Mouse (Mus musculus): ENCODE measurements at regions not wholly inside any gene's neighbourhood (a gene's known extent, or its start where the extent isn't known, plus 50 kb on each side); places are given as distances from the start of the nearest gene placed in this dataset.
"Not testable (repeated sequence)": the region's sequence is repeated elsewhere in the genome, so short reads cannot be mapped to it uniquely, and the experiment has no call there.

DNA sequence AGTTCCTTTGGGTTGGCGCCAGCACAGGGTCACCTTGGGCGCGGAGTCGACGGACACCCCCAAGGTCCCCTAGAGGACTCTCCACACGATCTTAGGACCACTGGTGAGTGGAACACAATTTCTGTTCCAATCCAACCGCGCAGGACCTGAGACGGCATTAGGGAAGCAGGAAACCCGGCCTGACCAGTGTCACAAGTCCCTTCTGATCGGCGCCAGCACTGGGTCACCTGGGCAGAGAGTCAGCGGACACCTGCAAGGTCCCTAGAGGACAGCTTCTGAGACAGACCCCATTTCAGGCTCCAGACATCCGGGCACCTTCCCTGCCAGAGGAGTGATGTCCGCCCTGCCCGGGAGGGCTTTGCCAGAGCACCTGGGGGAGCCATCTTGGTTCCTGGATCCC, 74.2 kb upstream of the Cdh13 start:
- DNase-seq (ENCODE audit: low read depth, low spot score): not testable (repeated sequence)
- WGBS: 95% methylated on average over 16 of the region's 16 CpGs

- no peak for DNase-seq (ENCODE audit: low read depth, low spot score)
- 84% methylated on average over 6 of the region's 6 CpGs for WGBS
Observed at GRCm38 (mm10) chr8:118190866-118191265, 92.7 kb upstream of the Cdh13 start.

DNA sequence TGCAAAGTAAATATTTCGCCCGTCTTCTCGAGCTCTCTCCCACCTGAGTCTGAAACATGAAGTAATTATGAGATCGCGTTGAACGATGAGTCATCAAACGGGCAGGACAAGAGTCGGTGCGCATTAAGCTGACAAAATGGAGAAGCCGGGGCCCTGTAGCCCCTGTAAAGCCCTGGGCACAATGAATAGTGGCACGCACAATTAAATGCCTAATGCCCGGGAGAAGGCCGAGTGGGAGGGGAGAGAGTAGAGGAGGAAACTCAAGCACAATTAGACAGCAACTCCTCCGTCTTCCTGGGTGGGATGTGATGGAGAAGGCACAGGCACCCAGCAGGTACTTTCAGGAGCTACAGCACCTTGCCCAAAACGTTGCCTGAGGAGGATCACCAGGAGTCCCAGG, 94.3 kb upstream of the Cdh13 start:
- no peak for DNase-seq (ENCODE audit: low read depth, low spot score)
- WGBS: 67% methylated on average over 15 of the region's 15 CpGs

DNA sequence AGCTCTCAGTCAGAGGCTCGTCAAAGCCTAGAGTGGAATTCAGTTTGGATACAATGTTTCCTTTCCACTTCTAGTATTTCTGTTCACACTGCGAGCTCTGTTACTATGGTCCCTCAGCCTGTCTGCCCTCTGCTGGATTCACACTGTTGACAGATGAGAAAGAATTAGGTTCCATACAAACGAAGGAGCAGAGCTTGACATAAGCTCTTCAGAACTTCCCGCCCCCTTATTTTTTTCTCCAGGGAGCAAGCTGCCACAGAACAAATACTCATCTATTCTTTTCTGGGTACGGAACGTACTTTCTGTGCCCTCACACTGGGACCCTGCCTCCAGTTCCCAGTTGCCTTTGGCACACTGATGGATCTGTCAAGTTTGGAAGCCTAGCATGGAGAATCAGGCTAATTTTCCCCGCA, 114.5 kb upstream of the Cdh13 start:
- peak; percentile 3 for DNase-seq (ENCODE audit: low read depth, low spot score)
- 32% methylated on average over 7 of the region's 7 CpGs for WGBS

- DNase-seq (ENCODE audit: low read depth, low spot score): no peak
- WGBS: 26% methylated on average over 10 of the region's 10 CpGs
Observed at GRCm38 (mm10) chr8:118162171-118162570, 121.4 kb upstream of the Cdh13 start.

- WGBS: 78% methylated on average over 10 of the region's 10 CpGs
- DNase-seq (ENCODE audit: low read depth, low spot score): no peak
Observed at GRCm38 (mm10) chr8:118147359-118148205, 136.0 kb upstream of the Cdh13 start.

GRCm38 (mm10) chr8:118144546-118144945, 139.0 kb upstream of the Cdh13 start:
- no peak for DNase-seq (ENCODE audit: low read depth, low spot score)
- WGBS: 73% methylated on average over 5 of the region's 5 CpGs

DNA sequence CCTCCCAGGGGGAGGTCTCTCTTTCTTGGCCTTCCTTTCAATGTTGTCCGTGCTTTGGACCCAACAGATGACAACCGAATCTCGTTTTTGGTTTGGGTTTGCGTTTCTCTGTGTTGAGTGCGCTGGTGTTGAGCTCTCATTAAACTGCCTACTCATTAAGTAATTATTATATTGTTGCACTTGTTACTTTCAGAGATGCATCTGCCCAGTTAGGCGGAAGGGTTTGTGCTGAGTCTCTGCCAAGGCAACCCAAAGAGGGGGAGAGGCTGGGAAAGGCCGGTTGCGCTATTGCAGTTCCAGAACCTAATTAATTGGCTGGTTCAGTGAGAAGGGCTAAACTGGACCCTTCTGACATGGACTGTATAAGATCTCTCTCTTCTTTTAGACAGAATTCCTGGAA, 141.2 kb upstream of the Cdh13 start:
- no peak for DNase-seq (ENCODE audit: low read depth, low spot score)
- 83% methylated on average over 8 of the region's 8 CpGs for WGBS

DNA sequence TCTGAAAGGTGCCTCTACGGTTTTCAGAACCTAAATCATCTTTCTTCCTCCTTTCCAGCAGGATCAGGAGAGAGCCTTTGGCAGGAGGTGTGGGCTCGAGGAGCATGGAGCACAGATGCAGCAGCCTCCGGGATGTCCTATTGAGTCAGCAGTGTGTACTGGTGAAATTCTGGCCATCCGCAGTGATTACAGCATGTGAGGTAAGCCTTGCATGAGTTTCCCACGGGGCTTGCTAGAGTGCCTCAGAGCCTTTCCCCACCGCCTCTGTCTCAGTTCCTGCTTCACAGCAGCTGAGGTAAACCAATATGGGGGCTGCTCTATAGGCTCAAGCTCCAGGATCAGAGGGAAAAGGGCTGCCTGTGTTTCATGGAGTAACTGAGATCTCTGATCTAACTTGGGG, 143.6 kb upstream of the Cdh13 start:
- 69% methylated on average over 6 of the region's 6 CpGs for WGBS
- no peak for DNase-seq (ENCODE audit: low read depth, low spot score)

- 59% methylated on average over 3 of the region's 3 CpGs for WGBS
- no peak for DNase-seq (ENCODE audit: low read depth, low spot score)
Observed at GRCm38 (mm10) chr8:118137846-118138245, 145.7 kb upstream of the Cdh13 start.

DNA sequence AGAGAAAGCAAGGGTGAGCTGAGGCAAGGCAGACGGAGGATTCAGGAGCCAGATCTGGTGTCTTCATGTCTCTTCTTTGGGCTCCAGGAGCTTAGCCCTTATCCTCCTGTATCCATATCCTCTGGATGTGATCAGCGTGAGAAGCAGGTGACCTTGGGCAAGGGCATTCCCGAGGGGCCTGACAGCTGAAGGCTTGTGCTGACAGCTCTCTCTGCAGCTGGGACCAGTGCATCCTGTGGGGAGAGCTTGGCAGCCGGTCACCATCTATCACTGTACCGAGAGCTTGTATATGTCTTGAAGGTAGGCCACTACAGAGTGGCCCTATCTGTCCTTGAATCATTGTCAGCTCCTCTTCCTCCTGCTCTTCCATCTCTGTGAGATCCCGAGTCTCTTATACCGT, 158.5 kb upstream of the Cdh13 start:
- 73% methylated on average over 7 of the region's 7 CpGs for WGBS
- no peak for DNase-seq (ENCODE audit: low read depth, low spot score)

GRCm38 (mm10) chr8:118114253-118114652, 169.3 kb upstream of the Cdh13 start:
- WGBS: 75% methylated on average over 8 of the region's 8 CpGs
- DNase-seq (ENCODE audit: low read depth, low spot score): no peak

DNA sequence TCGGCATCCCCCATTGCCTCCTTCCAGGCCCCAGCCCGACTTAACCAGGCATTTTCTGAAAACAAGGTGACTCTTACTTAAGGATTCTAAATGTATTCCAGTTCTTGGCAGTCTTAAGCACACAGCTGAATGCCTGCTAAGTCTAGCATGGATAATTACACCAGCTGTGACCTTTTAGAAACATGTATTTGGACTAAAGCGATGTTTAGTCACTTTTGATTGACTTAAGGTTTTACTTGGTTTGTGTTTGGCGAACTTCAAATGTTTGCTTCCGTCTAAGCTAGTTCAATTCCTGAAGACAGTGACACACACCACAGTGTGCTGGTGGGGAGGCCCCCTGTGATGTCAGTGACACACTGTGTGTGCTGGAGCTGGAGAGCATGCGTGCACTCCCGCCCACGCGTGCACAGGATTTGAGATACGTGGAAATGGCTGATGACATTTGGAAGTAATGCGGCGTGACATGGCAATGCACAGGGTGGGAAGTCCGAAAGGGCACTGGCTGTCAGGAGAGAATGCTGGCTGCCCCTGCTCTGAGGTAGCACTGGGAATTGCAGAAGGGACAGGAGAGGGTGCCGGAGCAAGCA, 179.0 kb upstream of the Cdh13 start:
- WGBS: 67% methylated on average over 14 of the region's 14 CpGs
- no peak for DNase-seq (ENCODE audit: low read depth, low spot score)

DNA sequence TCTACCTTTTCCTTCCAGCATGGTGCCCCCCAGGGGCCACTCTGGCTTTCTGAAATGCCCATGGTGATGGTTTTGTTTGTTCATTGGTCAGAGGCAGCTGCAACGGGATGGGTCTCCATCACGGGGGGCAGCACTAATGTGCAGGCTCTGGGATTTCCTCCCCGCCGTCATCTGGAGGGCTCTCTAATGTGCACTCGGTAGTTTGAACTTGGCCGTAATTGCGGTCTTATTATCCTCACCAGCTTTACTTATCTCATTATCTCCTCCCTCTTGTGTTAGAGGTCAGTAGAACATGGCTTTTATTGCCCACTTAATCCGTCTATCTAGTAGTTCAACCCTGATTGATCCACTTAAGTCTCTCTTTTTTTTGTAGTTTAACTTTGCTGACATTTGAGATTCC, 182.2 kb upstream of the Cdh13 start:
- 14% methylated on average over 8 of the region's 8 CpGs for WGBS
- DNase-seq (ENCODE audit: low read depth, low spot score): no peak

- WGBS: 69% methylated on average over 5 of the region's 5 CpGs
- no peak for DNase-seq (ENCODE audit: low read depth, low spot score)
Observed at GRCm38 (mm10) chr8:118062736-118063135, 220.8 kb upstream of the Cdh13 start.

- 74% methylated on average over 6 of the region's 6 CpGs for WGBS
- no peak for DNase-seq (ENCODE audit: low read depth, low spot score)
Observed at GRCm38 (mm10) chr8:118056781-118057180, 226.8 kb upstream of the Cdh13 start.

DNA sequence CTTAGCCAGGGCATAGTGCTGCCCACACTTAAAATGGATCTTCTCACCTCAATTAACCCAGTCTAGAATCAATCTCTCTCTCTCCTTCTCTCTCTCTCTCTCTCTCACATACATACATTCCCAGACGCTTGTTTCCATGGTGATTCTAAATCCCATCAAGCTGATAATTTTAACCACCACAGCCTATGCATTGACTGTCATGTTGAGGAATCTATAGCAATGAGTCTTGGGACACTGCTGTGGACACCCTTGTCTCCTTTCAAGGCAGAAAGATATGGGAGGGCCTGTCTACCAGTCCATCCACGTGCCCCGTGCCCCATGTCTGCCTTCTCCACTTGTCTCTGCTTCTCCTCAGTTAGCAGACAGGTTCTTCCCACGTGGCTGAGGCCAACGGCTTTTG, 228.0 kb upstream of the Cdh13 start:
- 71% methylated on average over 5 of the region's 5 CpGs for WGBS

GRCm38 (mm10) chr8:118050386-118050785, 233.1 kb upstream of the Cdh13 start:
- DNase-seq (ENCODE audit: low read depth, low spot score): no peak
- 91% methylated on average over 3 of the region's 3 CpGs for WGBS

More for the DNA sequence above, 228.0 kb upstream of the Cdh13 start:
- no peak for DNase-seq (ENCODE audit: low read depth, low spot score)

DNA sequence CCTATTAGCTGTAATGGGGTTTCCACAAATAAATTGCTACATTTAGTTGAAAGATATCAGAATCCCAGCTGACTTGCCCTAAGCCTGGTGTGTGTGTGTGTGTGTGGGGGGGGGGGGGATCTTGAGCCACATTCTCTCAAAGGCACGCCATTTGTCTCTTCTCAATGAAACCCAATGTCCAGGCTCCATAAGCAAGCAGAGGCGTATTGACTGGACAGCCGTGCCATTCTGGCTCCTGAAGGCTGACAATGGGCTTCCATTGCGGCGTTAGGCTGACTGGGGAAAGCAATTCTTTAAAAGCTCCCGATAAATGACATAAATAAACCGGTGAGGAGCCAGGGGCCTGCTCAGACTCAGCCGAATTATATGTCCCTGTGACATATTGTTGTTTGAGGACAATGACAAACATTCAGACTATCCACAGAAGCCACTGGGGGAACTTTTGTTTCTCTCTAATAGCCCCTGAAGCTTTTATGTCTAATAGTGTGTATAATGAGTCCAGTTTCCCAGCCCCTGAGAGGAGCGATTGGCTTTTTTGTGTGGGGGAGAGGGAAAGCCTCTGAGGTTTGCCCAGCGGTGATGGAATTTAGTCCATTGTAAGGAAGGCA, 240.6 kb upstream of the Mphosph6 start:
- WGBS: 67% methylated on average over 10 of the region's 10 CpGs
- no peak for DNase-seq (ENCODE audit: low read depth, low spot score)

- 82% methylated on average over 6 of the region's 6 CpGs for WGBS
- no peak for DNase-seq (ENCODE audit: low read depth, low spot score)
Observed at GRCm38 (mm10) chr8:118041253-118041652, 239.5 kb upstream of the Mphosph6 start.

GRCm38 (mm10) chr8:118037801-118038200, 236.1 kb upstream of the Mphosph6 start:
- no peak for DNase-seq (ENCODE audit: low read depth, low spot score)
- WGBS: 59% methylated on average over 4 of the region's 4 CpGs

Measured in large intestine, adult 2 months (tissue).